Mouse (Mus musculus): Measurements from ENCODE around the gene Gm9913.

Gene Gm9913

GRCm38 (mm10) chr2:125498216-125498615 is 6.7 kb upstream of the Gm9913 start:
- DNase-seq, result no peak

- no peak for DNase-seq
Observed at GRCm38 (mm10) chr2:125501526-125501925, 3.4 kb upstream of the Gm9913 start.

- DNase-seq, result peak; percentile 48
Observed at GRCm38 (mm10) chr2:125505746-125506315, 942 bp downstream of the Gm9913 start.

- peak; percentile 66 for DNase-seq
Observed at GRCm38 (mm10) chr2:125506316-125507054, 1.6 kb downstream of the Gm9913 start.

GRCm38 (mm10) chr2:125507893-125508292 is 3.0 kb downstream of the Gm9913 start, which contains the start of gene Fbn1:
Fbn1 (minus strand) TSS chr2:125507993.
- DNase-seq, result no peak

- no peak for DNase-seq
Observed at GRCm38 (mm10) chr2:125508381-125508780, 3.5 kb downstream of the Gm9913 start.

GRCm38 (mm10) chr2:125510752-125511151 is 5.9 kb downstream of the Gm9913 start:
- DNase-seq, result no peak

- DNase-seq, result no peak
Observed at GRCm38 (mm10) chr2:125511898-125512297, 7.0 kb downstream of the Gm9913 start.

- no peak for DNase-seq
Observed at GRCm38 (mm10) chr2:125512544-125512943, 7.7 kb downstream of the Gm9913 start.

- DNase-seq, result no peak
Observed at GRCm38 (mm10) chr2:125514391-125514790, 9.5 kb downstream of the Gm9913 start.

GRCm38 (mm10) chr2:125515291-125516057 is 10.6 kb downstream of the Gm9913 start:
- no peak for DNase-seq

GRCm38 (mm10) chr2:125516594-125516993 is 11.7 kb downstream of the Gm9913 start:
- peak; percentile 61 for DNase-seq

- DNase-seq, result no peak
Observed at GRCm38 (mm10) chr2:125525484-125525883, 20.6 kb downstream of the Gm9913 start.

GRCm38 (mm10) chr2:125526566-125526965 is 21.7 kb downstream of the Gm9913 start:
- DNase-seq, result no peak

GRCm38 (mm10) chr2:125530665-125531064 is 25.8 kb downstream of the Gm9913 start:
- peak; percentile 18 for DNase-seq

- no peak for DNase-seq
Observed at GRCm38 (mm10) chr2:125539640-125540039, 34.8 kb downstream of the Gm9913 start.

- DNase-seq, result no peak
Observed at GRCm38 (mm10) chr2:125540579-125540978, 35.7 kb downstream of the Gm9913 start.

- DNase-seq, result no peak
Observed at GRCm38 (mm10) chr2:125541451-125541850, 36.6 kb downstream of the Gm9913 start.

GRCm38 (mm10) chr2:125543646-125544045 is 38.8 kb downstream of the Gm9913 start:
- DNase-seq, result no peak

GRCm38 (mm10) chr2:125544986-125545385 is 40.1 kb downstream of the Gm9913 start:
- DNase-seq, result no peak

- DNase-seq, result no peak
Observed at GRCm38 (mm10) chr2:125548806-125549578, 44.1 kb downstream of the Gm9913 start.

- DNase-seq, result no peak
Observed at GRCm38 (mm10) chr2:125555830-125556229, 50.9 kb downstream of the Gm9913 start.
